Mouse (Mus musculus): ENCODE measurements around the gene Tjp1.

Gene Tjp1

DNA sequence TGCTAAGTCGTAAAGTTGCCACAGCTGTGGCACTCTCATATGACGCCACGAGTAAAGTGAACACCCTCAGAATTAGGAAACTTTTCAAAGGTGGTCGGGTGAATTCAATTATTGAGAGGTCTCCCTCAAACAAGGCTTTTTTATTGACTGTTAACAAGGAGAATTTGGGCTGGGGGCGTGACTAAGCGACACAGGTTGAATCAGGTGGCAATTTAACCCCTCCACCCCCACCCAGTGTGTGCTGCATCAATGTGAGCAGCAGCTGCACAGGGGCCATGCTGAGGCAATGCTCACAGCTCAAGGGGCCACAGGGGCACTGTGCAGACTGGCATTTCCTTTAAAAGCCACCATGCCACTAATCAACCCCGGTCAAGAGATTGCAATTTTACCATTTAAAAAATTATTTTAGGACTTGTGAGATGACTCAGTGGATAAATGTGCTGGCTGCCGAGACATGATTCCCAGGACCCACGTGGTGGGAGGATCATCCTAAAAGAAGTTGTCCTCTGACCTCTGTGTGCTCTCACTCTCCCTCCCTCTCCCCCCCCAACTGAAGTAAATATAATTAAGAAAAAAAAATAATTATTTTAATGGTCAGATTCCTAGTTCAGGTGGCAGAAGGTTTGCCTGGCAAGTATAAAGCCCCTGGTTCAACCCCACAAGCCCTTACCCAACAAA lies 96.4 kb downstream of the Tjp1 start:
- no peak for DNase-seq (ENCODE audit: low spot score)

DNA sequence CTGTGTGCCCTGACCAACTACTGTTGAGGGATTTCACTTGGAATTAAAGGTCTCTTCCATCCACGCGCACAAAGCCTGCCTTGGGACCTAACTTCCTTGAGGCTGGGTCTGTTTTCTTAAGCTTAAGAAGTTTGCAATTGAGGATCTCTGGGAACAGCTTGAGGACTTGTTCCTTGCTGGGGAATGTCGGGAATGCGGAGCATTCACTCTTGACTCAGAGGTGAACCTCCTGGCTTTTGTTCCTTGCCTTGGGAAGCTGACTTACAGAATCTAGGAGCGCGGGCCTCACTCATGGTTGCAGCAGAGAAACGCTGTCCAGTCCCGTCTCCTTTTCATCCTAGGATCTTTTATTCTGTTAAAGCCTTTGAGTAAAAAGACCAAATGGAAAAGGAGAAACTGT lies 97.2 kb downstream of the Tjp1 start:
- no peak for DNase-seq (ENCODE audit: low spot score)

GRCm38 (mm10) chr7:65424519-65424918 lies 103.1 kb downstream of the Tjp1 start:
- DNase-seq (ENCODE audit: low spot score): no peak

GRCm38 (mm10) chr7:65422456-65422855 lies 105.1 kb downstream of the Tjp1 start:
- no peak for DNase-seq (ENCODE audit: low spot score)

DNA sequence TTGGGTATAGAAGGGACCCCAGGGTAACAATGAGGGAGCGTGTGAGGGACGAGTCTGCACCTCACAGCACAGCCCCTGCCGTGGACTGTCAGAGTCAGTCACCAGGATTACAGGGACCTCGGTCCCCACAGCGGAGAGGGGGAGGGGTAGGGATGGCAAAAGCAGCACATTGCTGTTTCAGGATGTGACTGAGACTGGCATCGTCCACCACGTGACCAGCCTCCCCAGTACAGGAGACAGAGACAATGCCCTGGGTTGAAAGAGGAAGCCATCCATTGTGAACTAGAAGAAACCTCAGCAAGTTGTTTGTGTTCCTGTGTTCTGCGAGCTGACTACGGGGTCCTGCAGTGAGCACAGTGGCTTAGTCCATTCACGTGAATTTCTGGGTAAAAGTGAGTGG lies 106.1 kb downstream of the Tjp1 start:
- no peak for DNase-seq (ENCODE audit: low spot score)

GRCm38 (mm10) chr7:65419926-65420325 lies 107.7 kb downstream of the Tjp1 start:
- DNase-seq (ENCODE audit: low spot score): no peak

GRCm38 (mm10) chr7:65419012-65419411 lies 108.6 kb downstream of the Tjp1 start:
- no peak for DNase-seq (ENCODE audit: low spot score)

DNA sequence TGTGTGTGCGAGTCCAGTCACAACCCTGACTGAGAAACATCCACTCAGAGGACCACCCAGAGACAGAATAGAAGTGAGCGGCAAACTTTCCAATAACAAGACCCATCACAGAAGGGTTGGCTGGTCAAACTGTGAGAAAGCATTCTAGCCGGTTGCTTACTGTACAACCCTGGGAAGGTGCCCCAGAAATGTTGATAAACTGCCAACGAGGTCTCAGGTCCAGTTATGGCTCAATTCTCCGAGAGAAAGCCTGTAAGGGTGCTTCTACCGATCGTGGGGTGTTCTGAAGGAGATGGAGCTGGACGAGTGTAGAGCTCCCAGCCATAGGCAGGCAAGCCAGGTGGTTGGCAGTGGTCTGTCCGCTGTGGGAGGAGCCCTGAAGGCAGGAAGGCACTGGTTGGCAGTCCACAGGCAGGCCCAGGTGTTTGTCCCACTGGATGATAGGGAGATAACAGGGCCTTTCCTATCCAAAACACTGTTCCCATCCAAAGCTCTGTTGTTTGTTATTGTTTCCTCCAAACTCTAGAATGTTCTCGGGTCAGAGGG lies 109.1 kb downstream of the Tjp1 start:
- no peak for DNase-seq (ENCODE audit: low spot score)

DNA sequence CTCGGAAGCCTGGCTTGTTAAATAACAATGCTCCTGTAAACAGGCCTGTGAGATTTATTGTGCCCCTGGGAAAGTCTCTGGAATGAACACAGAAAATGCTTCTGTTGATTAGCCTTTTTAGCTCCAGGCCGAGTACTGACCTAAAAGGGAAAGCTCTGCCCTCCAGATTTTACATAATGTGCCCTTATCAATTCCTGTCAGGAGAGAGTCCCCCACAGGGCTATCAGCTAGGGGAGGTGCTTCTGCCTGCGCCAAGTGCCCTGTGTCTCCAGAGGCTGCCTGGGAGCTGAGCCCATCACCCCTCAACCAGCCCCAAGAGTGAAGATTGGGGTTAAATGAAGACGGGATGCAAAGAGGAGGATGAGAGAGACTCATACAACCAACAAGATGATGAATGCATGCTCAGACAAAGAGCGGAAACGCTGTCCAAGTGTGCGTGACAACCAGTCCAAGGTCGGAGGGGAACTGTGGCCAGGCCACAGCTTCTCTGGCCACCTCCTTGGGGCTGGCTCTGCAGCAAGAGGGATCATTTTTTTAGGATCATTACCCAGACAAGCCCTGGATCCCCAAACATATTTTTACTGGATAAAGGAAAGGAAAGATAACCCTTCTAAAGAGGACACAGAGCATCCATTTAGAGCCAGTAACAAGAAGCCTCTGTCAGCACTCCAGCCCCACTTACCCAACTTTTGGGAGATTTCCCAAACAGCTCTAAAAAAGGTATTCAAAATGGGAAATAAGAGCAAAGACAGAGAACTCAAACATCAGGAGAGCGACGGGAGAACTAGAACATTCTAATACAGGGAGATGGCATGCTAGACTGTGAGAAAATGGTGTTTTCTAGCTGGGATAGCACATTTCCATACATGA lies 110.1 kb downstream of the Tjp1 start:
- peak; percentile 51 for DNase-seq (ENCODE audit: low spot score)

GRCm38 (mm10) chr7:65416506-65416905 lies 111.1 kb downstream of the Tjp1 start:
- no peak for DNase-seq (ENCODE audit: low spot score)

DNA sequence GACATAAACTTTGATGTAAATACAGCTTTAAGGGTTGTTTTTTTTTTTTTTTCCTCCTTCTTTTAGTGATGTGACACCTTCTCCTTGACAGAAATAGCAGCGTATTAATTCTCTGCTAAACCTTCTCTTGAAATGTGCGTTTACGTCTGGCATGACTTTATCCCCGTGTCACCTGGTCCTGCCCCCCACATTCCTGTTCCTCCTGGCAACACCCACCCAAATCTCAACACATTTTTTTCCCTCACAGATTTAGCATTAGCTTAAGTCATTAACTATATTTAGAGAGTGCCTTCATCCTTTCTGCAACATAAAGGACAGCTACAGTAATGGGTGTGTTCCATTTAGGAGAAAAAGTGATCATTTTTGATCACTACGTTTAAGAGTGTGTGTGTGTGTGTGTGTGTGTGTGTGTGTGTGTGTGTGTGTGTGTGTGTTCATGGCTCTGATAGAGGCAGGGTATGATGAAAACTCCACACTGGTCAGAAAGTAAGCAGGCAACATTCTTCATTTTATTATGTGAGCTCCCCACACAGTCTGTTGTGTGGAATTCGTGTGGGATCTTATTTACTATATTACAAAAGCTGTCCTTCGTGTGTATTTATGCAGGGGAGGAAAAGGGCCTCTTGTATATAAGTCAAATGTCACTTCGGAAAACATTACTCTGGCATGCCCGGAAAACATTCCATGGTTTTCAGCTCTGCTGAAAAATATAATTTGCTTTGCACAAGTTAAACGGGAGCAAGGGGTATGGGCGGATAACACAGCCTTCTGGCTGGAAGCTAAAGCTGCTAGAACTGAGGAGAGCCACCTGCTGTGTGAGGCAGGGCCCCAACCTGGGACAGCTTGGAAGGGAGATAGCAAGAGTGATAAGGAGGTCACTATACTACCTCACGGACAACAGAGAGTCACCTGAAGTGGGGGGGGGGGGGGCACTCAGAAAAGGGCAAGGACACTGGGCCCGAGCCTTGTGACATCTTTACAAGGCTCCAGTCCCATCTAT lies 113.3 kb downstream of the Tjp1 start:
- no peak for DNase-seq (ENCODE audit: low spot score)

DNA sequence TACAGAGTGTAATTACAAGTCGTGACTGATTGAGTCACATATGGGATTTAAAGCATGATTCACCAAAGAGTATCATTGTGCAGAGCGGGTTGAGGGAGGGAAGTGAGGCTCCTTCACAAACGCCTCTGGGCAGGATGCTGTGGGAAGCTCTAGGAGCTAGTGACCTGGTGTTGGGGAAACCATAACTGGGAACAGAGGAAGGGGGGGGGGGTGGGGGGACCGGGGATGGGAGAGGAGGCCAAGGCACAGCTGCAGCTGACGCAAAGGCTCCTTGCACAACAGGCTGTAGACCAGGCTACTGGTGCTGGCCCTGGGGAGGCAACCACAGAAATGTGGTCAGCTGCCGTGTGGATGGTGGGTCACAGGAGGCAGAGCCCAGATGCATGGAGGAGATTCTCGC lies 116.9 kb downstream of the Tjp1 start:
- DNase-seq (ENCODE audit: low spot score): peak; percentile 17

- no peak for DNase-seq (ENCODE audit: low spot score)
These were observed 121.2 kb downstream of the Tjp1 start for GRCm38 (mm10) chr7:65406427-65406826.

DNA sequence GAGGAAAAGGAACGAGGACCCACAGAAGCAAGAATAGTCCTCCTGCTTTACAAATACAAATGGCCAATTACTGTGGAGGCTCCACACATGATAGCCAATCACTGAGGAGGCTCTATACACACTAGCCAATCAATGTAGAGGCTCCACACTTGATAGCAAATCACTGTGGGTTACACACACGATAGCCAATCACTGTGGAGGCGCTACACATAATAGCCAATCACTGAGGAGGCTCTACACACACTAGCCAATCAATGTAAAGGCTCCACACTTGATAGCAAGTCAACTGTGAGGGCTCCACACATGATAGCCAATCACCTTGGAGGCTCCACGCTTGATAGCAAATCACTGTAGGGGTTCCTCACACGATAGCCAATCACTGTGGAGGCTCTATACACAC lies 125.1 kb downstream of the Tjp1 start:
- no peak for DNase-seq (ENCODE audit: low spot score)

DNA sequence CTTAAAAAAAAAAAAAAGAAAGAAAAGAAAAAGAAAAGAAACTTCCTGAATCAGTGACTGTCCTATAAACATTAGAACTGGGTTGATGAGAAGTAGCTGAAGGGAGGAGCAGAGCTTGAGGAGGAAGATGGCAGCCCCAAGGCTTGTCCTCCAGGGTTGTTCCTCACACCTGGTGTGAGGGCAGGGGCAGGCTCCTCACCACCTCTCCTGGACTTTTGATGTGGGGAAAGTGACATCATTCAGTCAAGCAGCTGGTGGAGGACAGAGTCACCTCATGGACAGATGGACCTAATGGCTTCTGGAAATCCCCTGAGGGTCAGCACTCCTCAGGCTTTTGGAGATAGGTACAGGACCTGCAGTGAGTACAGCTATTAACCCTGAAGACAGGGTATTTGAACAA lies 126.0 kb downstream of the Tjp1 start:
- DNase-seq (ENCODE audit: low spot score): no peak

DNA sequence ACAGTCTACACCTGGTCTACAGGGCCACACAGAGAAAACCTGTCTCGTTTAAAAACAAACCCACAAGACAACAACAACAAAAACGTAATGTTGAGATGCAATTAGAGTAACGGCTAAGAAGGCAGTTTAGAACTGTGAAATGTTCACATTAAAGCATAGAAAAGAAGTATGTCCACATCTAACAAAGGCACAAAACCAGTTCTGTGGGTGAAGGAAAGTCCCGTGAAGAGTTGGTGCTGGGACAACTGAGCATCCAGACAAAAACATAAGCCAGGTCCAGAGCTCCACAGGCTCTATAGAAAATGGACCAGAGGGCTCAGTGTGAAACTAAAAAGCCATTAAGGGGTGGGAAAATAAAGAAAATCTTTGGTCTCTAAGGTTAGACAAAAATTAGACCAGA lies 131.7 kb downstream of the Tjp1 start:
- no peak for DNase-seq (ENCODE audit: low spot score)

DNA sequence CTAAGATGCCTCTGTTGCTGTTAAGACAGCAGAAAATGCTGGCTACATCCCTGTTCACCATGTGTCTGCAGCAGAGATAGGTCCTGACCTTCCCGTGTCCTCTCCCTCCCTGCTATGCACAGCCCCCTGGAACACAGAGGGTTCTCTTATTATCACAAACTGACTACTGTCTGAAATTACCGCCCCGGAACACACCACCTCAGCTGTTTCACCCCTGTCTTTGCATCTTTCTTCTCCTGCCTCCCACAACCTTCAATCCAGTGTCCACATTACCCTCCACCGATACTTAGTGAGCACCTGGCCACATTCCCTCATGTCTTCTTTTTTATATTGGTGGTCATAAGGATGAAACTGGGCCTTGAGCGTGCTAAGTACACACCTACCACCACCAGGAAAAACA lies 132.4 kb downstream of the Tjp1 start:
- no peak for DNase-seq (ENCODE audit: low spot score)

- no peak for DNase-seq (ENCODE audit: low spot score)
These were observed 132.9 kb downstream of the Tjp1 start for GRCm38 (mm10) chr7:65394672-65395071.

DNA sequence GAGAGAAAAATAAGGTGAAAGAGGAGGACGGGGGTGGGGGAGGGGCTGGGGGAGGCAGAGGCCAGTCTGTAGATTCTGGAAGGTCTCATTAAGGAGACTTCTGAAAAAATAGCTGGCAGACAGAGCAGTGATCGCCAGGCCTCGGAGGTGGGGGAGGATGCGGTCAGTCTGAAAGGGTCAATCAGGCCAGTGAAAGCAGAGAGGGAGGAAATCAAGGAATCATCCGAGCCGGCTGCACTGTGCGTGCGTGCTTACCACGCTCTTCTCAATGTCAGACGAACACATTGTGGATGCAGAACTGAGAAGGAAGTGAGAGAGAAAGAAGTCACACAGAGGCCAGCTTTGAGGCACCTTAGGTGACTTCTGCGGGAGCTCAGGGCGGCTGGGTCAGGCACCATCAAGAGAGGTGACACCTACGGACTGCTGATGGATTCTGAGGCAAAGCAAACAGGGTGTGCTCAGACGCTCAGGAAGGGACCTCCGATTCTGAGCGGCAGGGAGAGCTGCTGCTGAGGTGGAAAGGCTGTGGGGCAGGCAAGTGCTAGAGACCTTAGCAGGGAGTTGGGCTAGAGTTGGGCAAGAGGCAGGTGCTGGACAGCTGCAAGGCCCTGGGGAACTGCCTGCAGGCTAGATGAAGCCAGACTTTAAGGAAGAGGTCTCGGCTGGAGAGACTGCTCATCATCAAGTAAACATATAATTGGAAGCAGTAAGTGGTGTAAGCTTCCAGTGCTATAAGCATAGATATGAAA lies 133.7 kb downstream of the Tjp1 start:
- peak; percentile 20 for DNase-seq (ENCODE audit: low spot score)

DNA sequence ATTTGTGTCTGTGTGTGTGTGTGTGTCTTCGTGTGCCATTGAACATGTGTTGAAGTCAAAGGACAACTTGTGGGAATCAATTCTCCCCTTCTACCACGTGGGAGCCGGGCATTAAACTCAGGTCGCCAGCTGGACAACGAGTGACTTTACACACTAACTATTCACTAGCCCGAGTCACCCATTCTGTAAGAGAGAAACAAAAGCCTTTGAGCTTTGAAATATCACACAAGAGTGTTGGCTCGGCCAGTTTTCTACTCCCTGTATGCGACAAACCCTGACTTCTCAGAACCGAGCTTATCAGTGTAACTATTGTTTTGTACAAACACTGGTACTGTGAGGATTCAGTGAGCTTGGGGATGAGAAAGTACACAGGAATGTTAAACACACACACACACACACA lies 134.6 kb downstream of the Tjp1 start:
- DNase-seq (ENCODE audit: low spot score): no peak

GRCm38 (mm10) chr7:65389539-65389938 lies 138.0 kb downstream of the Tjp1 start:
- no peak for DNase-seq (ENCODE audit: low spot score)

Measured in MN1 (cell line).